Mouse (Mus musculus): Measurements from ENCODE around the gene Kbtbd7. TPM values are rescaled to one million over a fixed set of nuclear protein-coding genes. Genes with fewer than 3 reads are reported as not detected.

Gene Kbtbd7
- polyA plus RNA-seq (2015; fragmentation: Nextera tagmentation; extraction: Ambion mirVana): 21.3 and 22.6 TPM in 2 replicates

GRCm38 (mm10) chr14:79425979-79426729 lies at the start of gene Kbtbd7:
TSS of gene Kbtbd7 (plus strand) at chr14:79426511.
- Histone ChIP-seq H3K9ac (peak within 1 kb of the TSS; percentile 63), H3K4me2 (peak within 1 kb of the TSS; percentile 51), H3K4me1 (0 out of 2 replicates have a peak, but pooled peaks cover 3% of the 10 kb centered on the region), H3K27ac (peak within 1 kb of the TSS; percentile 89), H3K9me3 (no peaks in the 10 kb centered on the region), H3K36me3 (replicated peaks) (peaks cover 11% of the 10 kb centered on the region; the same call in 1 of the 2 replicates), H3K4me3 (peak within 1 kb of the TSS; percentile 59), H3K27me3 (replicated peaks) (no peaks in the 10 kb centered on the region)
- WGBS: under 1% methylated on average over 34 of the region's 44 CpGs
- ATAC-seq (replicated peaks): peak; percentile 98

DNA sequence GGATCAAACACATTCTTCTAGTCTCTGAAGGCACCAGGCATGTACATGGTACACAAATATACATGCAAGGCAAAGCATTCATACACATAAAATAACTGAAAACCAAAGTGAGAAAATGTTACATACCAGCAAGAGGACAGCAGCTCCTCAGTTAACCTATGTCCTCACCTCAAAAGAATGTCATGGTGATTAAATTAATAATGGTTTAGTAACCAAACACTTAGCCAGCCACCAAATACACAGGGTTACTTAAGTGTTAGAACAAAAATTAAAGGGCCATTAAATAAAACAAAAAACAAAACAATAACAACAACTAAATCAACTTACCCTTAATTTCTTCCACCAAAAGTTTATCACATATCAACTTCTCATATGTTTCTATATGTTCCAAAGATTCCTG lies 49.3 kb upstream of the Kbtbd7 start:
- no peaks in the 10 kb centered on the region for H3K9me3 ChIP-seq
- no peak overlapping the region for H3K27ac ChIP-seq
- no peak overlapping the region for H3K4me2 ChIP-seq
- H3K36me3 ChIP-seq (replicated peaks): 0 out of 2 replicates have a peak, but pooled peaks cover 4% of the 10 kb centered on the region
- H3K27me3 ChIP-seq (replicated peaks): no peaks in the 10 kb centered on the region
- no peak overlapping the region for H3K4me3 ChIP-seq
- H3K9ac ChIP-seq: no peak overlapping the region
- no peak for ATAC-seq (replicated peaks)
- H3K4me1 ChIP-seq: no peaks in the 10 kb centered on the region

DNA sequence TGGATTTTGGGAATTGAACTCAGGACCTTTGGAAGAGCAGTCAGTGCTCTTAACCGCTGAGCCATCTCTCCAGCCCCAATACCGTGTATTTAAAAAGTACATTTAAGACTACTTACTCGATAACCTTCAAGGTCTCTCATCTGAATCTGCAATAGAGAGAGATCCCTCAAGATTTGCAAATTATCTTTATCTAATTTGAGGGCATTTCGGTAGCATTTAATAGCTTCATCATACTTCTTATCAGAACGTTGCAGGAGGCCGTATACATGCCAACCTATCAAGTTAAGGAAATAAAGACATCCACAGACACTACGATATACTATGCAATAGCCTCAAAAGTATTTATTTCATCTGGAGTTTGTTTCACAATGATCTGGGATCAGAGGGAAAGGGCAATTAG lies 43.2 kb upstream of the Kbtbd7 start:
- no peak overlapping the region for H3K27ac ChIP-seq
- no peaks in the 10 kb centered on the region for H3K4me1 ChIP-seq
- H3K9me3 ChIP-seq: no peaks in the 10 kb centered on the region
- no peaks in the 10 kb centered on the region for H3K36me3 ChIP-seq (replicated peaks)
- 86% methylated on average over 7 of the region's 7 CpGs for WGBS
- H3K27me3 ChIP-seq (replicated peaks): no peaks in the 10 kb centered on the region
- H3K9ac ChIP-seq: no peak overlapping the region
- ATAC-seq (replicated peaks): no peak
- H3K4me2 ChIP-seq: no peak overlapping the region
- H3K4me3 ChIP-seq: no peak overlapping the region

GRCm38 (mm10) chr14:79388304-79388703 lies 38.0 kb upstream of the Kbtbd7 start:
- H3K9ac ChIP-seq: no peak overlapping the region
- H3K4me3 ChIP-seq: no peak overlapping the region
- no peak overlapping the region for H3K27ac ChIP-seq
- H3K9me3 ChIP-seq: no peaks in the 10 kb centered on the region
- no peaks in the 10 kb centered on the region for H3K36me3 ChIP-seq (replicated peaks)
- WGBS: 94% methylated on average over 3 of the region's 3 CpGs
- no peaks in the 10 kb centered on the region for H3K27me3 ChIP-seq (replicated peaks)
- peaks cover 15% of the 10 kb centered on the region for H3K4me1 ChIP-seq
- ATAC-seq (replicated peaks): no peak
- no peak overlapping the region for H3K4me2 ChIP-seq

GRCm38 (mm10) chr14:79389438-79390264 lies 36.7 kb upstream of the Kbtbd7 start:
- WGBS: under 1% methylated on average over 16 of the region's 16 CpGs
- H3K4me2 ChIP-seq: peak overlapping the region; percentile 80
- H3K9me3 ChIP-seq: no peaks in the 10 kb centered on the region
- H3K27me3 ChIP-seq (replicated peaks): no peaks in the 10 kb centered on the region
- peaks cover 15% of the 10 kb centered on the region for H3K4me1 ChIP-seq
- H3K9ac ChIP-seq: peak overlapping the region; percentile 83
- H3K27ac ChIP-seq: peak overlapping the region; percentile 96
- no peaks in the 10 kb centered on the region for H3K36me3 ChIP-seq (replicated peaks)
- peak overlapping the region; percentile 95 for H3K4me3 ChIP-seq
- ATAC-seq (replicated peaks): peak; percentile 31

DNA sequence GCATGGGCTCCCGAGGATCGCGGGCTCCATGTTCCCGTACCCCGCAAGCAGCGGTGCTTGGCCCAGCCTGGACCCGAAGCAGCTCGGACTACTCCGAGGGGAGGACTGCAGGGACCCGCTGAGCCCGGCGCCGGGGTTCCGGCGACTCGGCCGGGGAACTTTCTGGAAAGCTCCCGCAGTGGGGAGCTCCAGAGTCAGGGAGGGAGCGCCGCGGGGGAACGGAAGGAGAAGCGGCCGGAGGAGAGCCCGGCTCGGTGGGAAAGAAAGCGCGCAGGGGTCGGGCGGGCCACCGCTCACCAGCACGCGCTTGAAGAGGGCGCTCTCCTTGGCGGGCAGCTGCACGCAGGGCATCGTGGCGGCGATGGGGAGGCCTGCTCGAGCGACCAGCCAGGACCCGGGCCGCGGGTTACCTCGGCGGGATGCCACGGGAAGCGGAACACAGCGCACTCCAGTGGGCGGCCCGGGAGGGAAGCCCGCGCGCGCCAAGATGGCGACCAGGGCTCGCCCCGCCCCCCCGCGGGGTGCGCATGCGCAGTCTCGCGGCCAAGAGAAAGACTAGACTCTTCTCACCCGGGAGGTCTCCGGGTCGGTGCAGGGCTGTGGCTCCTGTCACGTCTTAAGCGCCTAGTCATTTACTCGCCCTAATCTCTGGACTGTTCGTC lies 35.9 kb upstream of the Kbtbd7 start, which contains the start of gene Naa16:
Naa16 (minus strand) TSS at position 514 of the 662 bp plus-strand sequence.
- under 1% methylated on average over 69 of the region's 71 CpGs for WGBS
- Histone ChIP-seq H3K27me3 (replicated peaks) (no peaks in the 10 kb centered on the region), H3K9me3 (no peaks in the 10 kb centered on the region), H3K9ac (peak within 1 kb of the TSS; percentile 83), H3K27ac (peak within 1 kb of the TSS; percentile 96), H3K4me2 (peak within 1 kb of the TSS; percentile 80), H3K36me3 (replicated peaks) (no peaks in the 10 kb centered on the region), H3K4me3 (peak within 1 kb of the TSS; percentile 95), H3K4me1 (peaks cover 15% of the 10 kb centered on the region)
- peak; percentile 97 for ATAC-seq (replicated peaks)

GRCm38 (mm10) chr14:79393289-79393688 lies 33.0 kb upstream of the Kbtbd7 start:
- Histone ChIP-seq H3K4me1 (peaks cover 18% of the 10 kb centered on the region), H3K4me2 (no peak overlapping the region), H3K27ac (no peak overlapping the region), H3K9ac (no peak overlapping the region), H3K36me3 (replicated peaks) (no peaks in the 10 kb centered on the region), H3K9me3 (no peaks in the 10 kb centered on the region), H3K27me3 (replicated peaks) (no peaks in the 10 kb centered on the region), H3K4me3 (no peak overlapping the region)
- ATAC-seq (replicated peaks): no peak
- 79% methylated on average over 1 of the region's 1 CpGs for WGBS

GRCm38 (mm10) chr14:79394564-79394963 lies 31.7 kb upstream of the Kbtbd7 start:
- Histone ChIP-seq H3K9ac (no peak overlapping the region), H3K4me2 (no peak overlapping the region), H3K36me3 (replicated peaks) (no peaks in the 10 kb centered on the region), H3K27me3 (replicated peaks) (no peaks in the 10 kb centered on the region), H3K9me3 (no peaks in the 10 kb centered on the region), H3K4me3 (no peak overlapping the region), H3K4me1 (peaks cover 13% of the 10 kb centered on the region), H3K27ac (no peak overlapping the region)
- ATAC-seq (replicated peaks): no peak

- Histone ChIP-seq H3K4me3 (peak within 1 kb of the TSS; percentile 57), H3K27me3 (replicated peaks) (no peaks in the 10 kb centered on the region), H3K36me3 (replicated peaks) (no peaks in the 10 kb centered on the region), H3K27ac (peak within 1 kb of the TSS; percentile 94), H3K9ac (peak within 1 kb of the TSS; percentile 56), H3K4me1 (peaks cover 6% of the 10 kb centered on the region), H3K4me2 (peak within 1 kb of the TSS; percentile 58), H3K9me3 (no peaks in the 10 kb centered on the region)
- WGBS: 19% methylated on average over 23 of the region's 23 CpGs
- ATAC-seq (replicated peaks): peak; percentile 96
These were observed 28.8 kb upstream of the Kbtbd7 start, which contains the start of gene Mtrf1 for GRCm38 (mm10) chr14:79397321-79398122. TSS of gene Mtrf1 (plus strand) at chr14:79397772.

DNA sequence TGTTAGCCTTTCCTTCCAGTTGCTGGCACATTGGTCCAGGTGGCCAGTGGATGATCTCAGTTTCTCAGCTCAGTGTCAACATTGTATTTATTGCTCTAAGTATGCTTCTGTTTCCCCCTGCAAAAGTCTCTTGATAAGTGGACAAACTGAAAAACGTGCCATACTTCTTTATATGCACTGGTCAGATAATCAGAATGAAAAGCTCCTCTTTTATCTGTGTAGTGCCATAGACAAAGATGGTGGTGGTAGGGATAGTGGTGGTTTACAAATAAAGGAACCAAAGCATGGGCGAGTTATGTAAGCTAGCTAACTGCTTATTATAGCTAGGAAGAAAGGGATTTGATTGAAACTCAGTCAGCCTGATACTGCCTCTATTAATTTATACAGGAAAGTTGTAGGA lies 18.7 kb upstream of the Kbtbd7 start:
- Histone ChIP-seq H3K9me3 (no peaks in the 10 kb centered on the region), H3K27me3 (replicated peaks) (no peaks in the 10 kb centered on the region), H3K4me1 (no peaks in the 10 kb centered on the region), H3K9ac (no peak overlapping the region), H3K36me3 (replicated peaks) (0 out of 2 replicates have a peak, but pooled peaks cover 10% of the 10 kb centered on the region), H3K4me3 (no peak overlapping the region), H3K4me2 (no peak overlapping the region), H3K27ac (no peak overlapping the region)
- ATAC-seq (replicated peaks): no peak
- WGBS: 96% methylated on average over 2 of the region's 2 CpGs

GRCm38 (mm10) chr14:79409278-79409830 lies 17.0 kb upstream of the Kbtbd7 start:
- Histone ChIP-seq H3K4me2 (no peak overlapping the region), H3K9ac (no peak overlapping the region), H3K4me1 (no peaks in the 10 kb centered on the region), H3K4me3 (no peak overlapping the region), H3K27me3 (replicated peaks) (no peaks in the 10 kb centered on the region), H3K9me3 (no peaks in the 10 kb centered on the region), H3K36me3 (replicated peaks) (0 out of 2 replicates have a peak, but pooled peaks cover 7% of the 10 kb centered on the region), H3K27ac (no peak overlapping the region)
- ATAC-seq (replicated peaks): no peak
- WGBS: 94% methylated on average over 6 of the region's 6 CpGs
